Mouse (Mus musculus): ENCODE results near the gene Prcd. TPM values are rescaled to one million over a fixed set of nuclear protein-coding genes. Genes with fewer than 3 reads are reported as not detected.
A peak's percentile ranks its signal among the peaks of the same experiment; 100 is the strongest.

The Prcd gene
- polyA plus RNA-seq, 1 experiment, result 1.5 TPM

DNA sequence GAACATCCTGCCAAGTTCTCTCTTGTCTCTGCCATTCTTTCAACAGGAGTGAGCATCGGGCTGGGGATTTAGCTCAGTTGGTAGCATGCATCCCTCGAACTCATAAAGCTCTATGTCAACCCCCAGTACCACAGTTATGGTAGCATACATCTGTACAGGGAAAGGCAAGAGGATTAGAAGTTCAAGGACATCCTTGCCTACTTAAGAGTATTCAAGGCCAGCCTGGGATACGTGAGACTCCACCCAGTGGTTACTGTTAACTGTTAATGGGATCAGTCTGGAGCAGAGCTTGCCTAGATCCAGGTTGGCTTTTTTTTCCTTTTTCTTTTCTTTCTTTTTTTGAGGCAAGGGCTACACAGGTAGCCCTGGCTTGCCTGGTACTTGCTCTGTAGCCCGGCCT, 43.1 kb downstream of the Prcd start:
- no peak overlapping the region for H3K4me3 ChIP-seq (ENCODE audit: insufficient read depth, low read depth, low read length)
- H3K4me1 ChIP-seq (ENCODE audit: control insufficient read depth, insufficient read depth, insufficient read length, low read length), result peaks cover 6% of the 10 kb centered on the region
- H3K27ac ChIP-seq (replicated peaks; ENCODE audit: low read depth, low read length), result no peak overlapping the region

DNA sequence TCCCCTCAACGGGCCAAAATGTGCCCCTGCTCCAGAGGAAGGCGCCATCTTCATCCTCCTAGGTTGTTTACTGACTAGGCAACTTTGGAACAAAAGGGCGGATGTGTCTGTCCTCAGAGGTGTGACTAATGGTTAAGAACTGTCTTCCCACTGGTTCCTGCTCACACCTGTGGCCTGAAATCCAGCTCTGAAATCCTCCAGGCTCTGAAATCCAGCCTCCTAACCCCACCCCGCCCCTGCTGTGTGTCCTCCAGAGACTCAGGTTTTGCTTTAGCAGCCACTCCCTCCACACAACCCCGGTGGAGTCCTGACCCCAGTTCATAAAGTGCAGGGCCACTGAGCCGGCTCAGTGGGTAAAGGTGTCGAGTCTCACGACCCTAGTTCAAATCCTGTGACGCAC, 44.2 kb downstream of the Prcd start:
- Histone ChIP-seq H3K4me3 (ENCODE audit: insufficient read depth, low read depth, low read length) (no peak overlapping the region), H3K4me1 (ENCODE audit: control insufficient read depth, insufficient read depth, insufficient read length, low read length) (peaks cover 6% of the 10 kb centered on the region), H3K27ac (replicated peaks; ENCODE audit: low read depth, low read length) (no peak overlapping the region)

- H3K27ac ChIP-seq (replicated peaks; ENCODE audit: low read depth, low read length), result no peak overlapping the region
These were observed 48.1 kb downstream of the Prcd start for GRCm38 (mm10) chr11:116701377-116701841.

DNA sequence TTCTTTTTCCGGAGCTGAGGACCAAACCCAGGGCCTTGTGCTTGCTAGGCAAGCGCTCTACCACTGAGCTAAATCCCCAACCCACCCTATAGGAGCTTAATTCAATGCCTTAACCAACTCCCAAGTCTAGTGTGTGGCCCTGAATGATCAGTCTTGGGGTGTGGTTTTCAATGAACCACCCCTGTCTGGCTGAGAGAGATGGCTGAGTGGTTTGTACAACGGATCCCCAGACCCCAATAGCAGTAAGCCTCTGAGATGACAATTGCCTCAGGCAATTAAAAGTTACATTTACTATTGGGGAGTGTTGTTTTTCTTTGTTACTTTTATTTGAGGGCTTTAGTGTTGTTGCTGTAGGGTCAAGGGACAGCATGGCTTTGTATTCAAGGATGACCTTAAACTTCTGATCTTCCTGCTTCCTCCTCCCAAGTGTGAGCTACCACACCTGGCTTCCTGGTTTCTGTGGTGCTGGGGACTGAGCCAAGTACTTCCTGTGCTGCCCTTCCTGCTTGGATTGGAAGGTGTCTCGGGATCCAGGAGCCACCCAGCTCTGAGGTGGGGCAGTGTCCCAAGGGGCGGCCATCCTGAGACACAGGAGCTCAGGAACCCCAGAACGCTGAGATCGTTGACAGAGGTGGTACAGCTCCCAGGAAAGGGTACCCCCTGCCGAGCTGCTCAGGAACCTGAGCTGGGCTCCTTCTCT, 51.2 kb downstream of the Prcd start:
- peaks cover 3% of the 10 kb centered on the region; the same call in 1 of the 2 replicates for H3K4me1 ChIP-seq (ENCODE audit: control insufficient read depth, insufficient read depth, insufficient read length, low read length)
- peak overlapping the region; percentile 66 for H3K27ac ChIP-seq (replicated peaks; ENCODE audit: low read depth, low read length)

More at GRCm38 (mm10) chr11:116701377-116701841, 48.1 kb downstream of the Prcd start:
- peaks cover 3% of the 10 kb centered on the region; the same call in 1 of the 2 replicates for H3K4me1 ChIP-seq (ENCODE audit: control insufficient read depth, insufficient read depth, insufficient read length, low read length)
- H3K4me3 ChIP-seq (ENCODE audit: insufficient read depth, low read depth, low read length), result no peak overlapping the region

DNA sequence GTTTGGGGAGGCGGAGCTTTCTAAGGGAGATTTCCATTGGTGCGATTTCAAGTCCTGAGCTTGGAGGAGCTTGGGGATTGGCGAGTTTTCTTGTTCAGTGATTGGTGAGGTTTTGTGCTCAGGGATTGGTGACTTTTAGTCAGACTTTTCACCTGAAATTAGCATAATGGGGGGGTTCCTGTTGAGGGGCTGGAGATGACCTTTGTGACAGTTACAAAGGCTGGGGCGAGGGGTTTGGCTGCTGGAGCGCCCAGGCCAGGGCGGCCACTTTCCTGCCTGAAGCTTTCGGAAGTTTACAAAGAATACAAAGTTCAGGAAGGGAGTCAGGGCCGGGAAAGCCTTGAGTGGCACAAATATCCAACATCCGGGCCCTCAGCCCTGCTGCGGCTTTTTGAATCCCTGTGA, 51.9 kb downstream of the Prcd start:
- H3K27ac ChIP-seq (replicated peaks; ENCODE audit: low read depth, low read length), result peak overlapping the region; percentile 66
- peaks cover 3% of the 10 kb centered on the region; the same call in 1 of the 2 replicates for H3K4me1 ChIP-seq (ENCODE audit: control insufficient read depth, insufficient read depth, insufficient read length, low read length)
- no peak overlapping the region for H3K4me3 ChIP-seq (ENCODE audit: insufficient read depth, low read depth, low read length)

More for the DNA sequence above, 51.2 kb downstream of the Prcd start:
- no peak overlapping the region for H3K4me3 ChIP-seq (ENCODE audit: insufficient read depth, low read depth, low read length)

GRCm38 (mm10) chr11:116706363-116706762, 53.0 kb downstream of the Prcd start:
- peaks cover 3% of the 10 kb centered on the region; the same call in 1 of the 2 replicates for H3K4me1 ChIP-seq (ENCODE audit: control insufficient read depth, insufficient read depth, insufficient read length, low read length)
- no peak overlapping the region for H3K4me3 ChIP-seq (ENCODE audit: insufficient read depth, low read depth, low read length)
- 0 out of 2 replicates have a peak overlapping the region, but pooled peaks have one; percentile 47 for H3K27ac ChIP-seq (replicated peaks; ENCODE audit: low read depth, low read length)

DNA sequence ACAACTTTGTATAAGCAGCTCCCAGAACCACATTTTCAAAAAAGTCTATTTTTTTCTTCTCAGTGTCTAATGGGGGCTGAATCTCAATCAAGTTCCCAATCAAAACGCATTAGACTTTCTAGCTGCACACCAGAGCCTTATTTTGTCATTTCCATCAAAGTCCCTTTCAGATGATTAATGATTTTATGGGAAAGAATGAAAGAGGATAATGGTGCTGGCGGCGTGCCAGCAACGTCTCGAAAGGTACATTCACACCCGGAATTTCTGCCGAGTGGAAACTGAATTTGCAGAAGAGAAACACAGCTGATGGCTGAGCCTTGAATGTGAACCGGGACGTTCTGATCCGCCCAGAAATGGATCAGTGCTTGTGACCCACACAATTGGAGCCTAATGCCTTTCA, 56.8 kb downstream of the Prcd start:
- Histone ChIP-seq H3K4me3 (ENCODE audit: insufficient read depth, low read depth, low read length) (no peak overlapping the region), H3K27ac (replicated peaks; ENCODE audit: low read depth, low read length) (no peak overlapping the region), H3K4me1 (ENCODE audit: control insufficient read depth, insufficient read depth, insufficient read length, low read length) (no peaks in the 10 kb centered on the region)

GRCm38 (mm10) chr11:116710793-116711192, 57.5 kb downstream of the Prcd start:
- Histone ChIP-seq H3K4me3 (ENCODE audit: insufficient read depth, low read depth, low read length) (no peak overlapping the region), H3K4me1 (ENCODE audit: control insufficient read depth, insufficient read depth, insufficient read length, low read length) (no peaks in the 10 kb centered on the region), H3K27ac (replicated peaks; ENCODE audit: low read depth, low read length) (no peak overlapping the region)

DNA sequence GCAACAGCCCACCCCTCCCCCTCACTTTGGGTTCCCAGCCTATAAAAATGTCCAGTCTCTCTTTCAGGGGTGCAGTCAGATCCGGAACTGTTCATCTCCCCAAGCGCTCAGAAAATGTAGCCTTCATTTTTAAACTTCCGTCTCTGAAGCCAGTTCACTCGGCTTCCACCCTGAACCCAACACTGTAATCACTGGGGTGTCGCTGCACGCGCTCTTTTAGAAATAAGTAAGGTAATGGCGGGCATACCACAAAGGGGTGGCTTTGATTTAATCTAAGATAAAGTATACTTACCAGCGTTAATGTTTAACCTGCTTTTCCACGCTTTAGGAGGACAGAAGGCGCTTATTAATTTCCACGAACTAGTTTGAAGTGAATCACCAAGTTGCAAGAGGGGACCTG, 60.7 kb downstream of the Prcd start:
- no peak overlapping the region for H3K27ac ChIP-seq (replicated peaks; ENCODE audit: low read depth, low read length)
- H3K4me1 ChIP-seq (ENCODE audit: control insufficient read depth, insufficient read depth, insufficient read length, low read length), result no peaks in the 10 kb centered on the region; the same call in 1 of the 2 replicates
- no peak overlapping the region for H3K4me3 ChIP-seq (ENCODE audit: insufficient read depth, low read depth, low read length)

Other genes with a start within 250 kb of the Prcd start
- gene Rnf157, start 240.5 kb upstream of the Prcd start, polyA plus RNA-seq (2012; ENCODE audit: insufficient read depth, insufficient read length, missing spikeins), result 0.67 TPM in 1 of 2 replicates, not detected in the other
- 29.8 and 38.4 TPM in 2 replicates for gene Ubald2, start 219.4 kb upstream of the Prcd start, polyA plus RNA-seq (2012; ENCODE audit: insufficient read depth, insufficient read length, missing spikeins)
- gene Qrich2, start 187.3 kb upstream of the Prcd start, polyA plus RNA-seq (2012; ENCODE audit: insufficient read depth, insufficient read length, missing spikeins), result not detected in 2 replicates
- 19.2 and 19.3 TPM in 2 replicates for gene Prpsap1, start 159.3 kb upstream of the Prcd start, polyA plus RNA-seq (2012; ENCODE audit: insufficient read depth, insufficient read length, missing spikeins)
- not detected in 2 replicates for gene Sphk1, start 122.6 kb upstream of the Prcd start, polyA plus RNA-seq (2012; ENCODE audit: insufficient read depth, insufficient read length, missing spikeins)
- gene Ube2o, start 72.1 kb upstream of the Prcd start, polyA plus RNA-seq (2012; ENCODE audit: insufficient read depth, insufficient read length, missing spikeins), result 7.1 and 7.8 TPM in 2 replicates
- not detected in 2 replicates for gene Aanat, start 67.1 kb upstream of the Prcd start, polyA plus RNA-seq (2012; ENCODE audit: insufficient read depth, insufficient read length, missing spikeins)
- 4.4 and 8.2 TPM in 2 replicates for gene Rhbdf2, start 26.5 kb upstream of the Prcd start, polyA plus RNA-seq (2012; ENCODE audit: insufficient read depth, insufficient read length, missing spikeins)
- 13.4 and 18.7 TPM in 2 replicates for gene Cygb, start 779 bp downstream of the Prcd start, polyA plus RNA-seq (2012; ENCODE audit: insufficient read depth, insufficient read length, missing spikeins)
- gene St6galnac1, start 122.0 kb downstream of the Prcd start, polyA plus RNA-seq (2012; ENCODE audit: insufficient read depth, insufficient read length, missing spikeins), result not detected in 2 replicates
- gene Mxra7, start 174.5 kb downstream of the Prcd start, polyA plus RNA-seq (2012; ENCODE audit: insufficient read depth, insufficient read length, missing spikeins), result 6.6 and 6.9 TPM in 2 replicates
- 70.4 and 80.7 TPM in 2 replicates for gene Mettl23, start 189.7 kb downstream of the Prcd start, polyA plus RNA-seq (2012; ENCODE audit: insufficient read depth, insufficient read length, missing spikeins)
- gene Jmjd6, start 189.9 kb downstream of the Prcd start, polyA plus RNA-seq (2012; ENCODE audit: insufficient read depth, insufficient read length, missing spikeins), result 20.9 and 33.7 TPM in 2 replicates
- gene Mfsd11, start 198.9 kb downstream of the Prcd start, polyA plus RNA-seq (2012; ENCODE audit: insufficient read depth, insufficient read length, missing spikeins), result 21.0 and 27.5 TPM in 2 replicates
- gene Srsf2, start 199.6 kb downstream of the Prcd start, polyA plus RNA-seq (2012; ENCODE audit: insufficient read depth, insufficient read length, missing spikeins), result 98.3 and 130 TPM in 2 replicates

All from brown adipose tissue, adult 24 weeks (tissue).